Mouse (Mus musculus) duodenum, adult 2 months (tissue): ENCODE data around the gene Olfr1257. TPM values are rescaled to one million over a fixed set of nuclear protein-coding genes. Genes with fewer than 3 reads are reported as not detected.

Experiments
- polyA plus RNA-seq: library from polyadenylated mRNA; depleted of rRNA; stranded (reverse); fragments of >200 nt; gene quantifications from 2 replicates; pipeline ENCODE4 v1.2.3, GENCODE M21; 2012; ENCODE audit warnings: low replicate concordance; rRNA removed

The Olfr1257 gene
- not detected in 2 replicates for polyA plus RNA-seq

GRCm38 (mm10) chr2:89878137-89878536, at the start of gene Olfr1257:
Gene Olfr1257 (plus strand): TSS chr2:89878437.

GRCm38 (mm10) chr2:89841455-89841854, 36.8 kb upstream of the Olfr1257 start, which contains the start of gene Olfr1256:
Gene Olfr1256 (minus strand): TSS chr2:89841555.

DNA sequence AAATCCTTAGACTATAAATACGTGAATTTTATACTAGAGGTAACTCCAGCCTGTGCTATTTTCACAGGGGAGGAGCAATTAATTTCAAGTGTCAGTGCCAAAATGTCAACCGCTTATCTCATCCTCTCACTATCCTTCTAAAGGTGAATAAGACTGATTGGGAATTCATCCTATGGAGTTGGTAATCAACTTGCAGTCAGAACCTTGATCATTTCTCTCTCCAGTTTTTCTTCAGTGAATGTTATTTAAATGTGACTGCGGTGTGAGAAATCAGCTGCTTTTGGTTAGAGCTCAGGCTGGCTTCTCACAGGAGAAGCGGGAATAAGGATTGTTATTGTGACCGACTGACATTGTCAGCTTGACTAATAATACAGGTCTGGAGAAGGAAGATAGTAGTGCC, 30.1 kb upstream of the Olfr1257 start, which contains the start of gene Olfr48:
Gene Olfr48 (minus strand): TSS at position 101 of the 400 bp plus-strand sequence.

GRCm38 (mm10) chr2:89927009-89927408, 48.8 kb downstream of the Olfr1257 start, which contains the start of gene Olfr1258:
Gene Olfr1258 (plus strand): TSS chr2:89927309.

Other genes starting within 250 kb of the Olfr1257 start
- gene Olfr1249, start 243.5 kb upstream of the Olfr1257 start, polyA plus RNA-seq, result not detected in 2 replicates
- gene Olfr1250, start 217.0 kb upstream of the Olfr1257 start, polyA plus RNA-seq, result not detected in 2 replicates
- gene Olfr1251, start 206.5 kb upstream of the Olfr1257 start, polyA plus RNA-seq, result not detected in 2 replicates
- gene Olfr1252, start 153.4 kb upstream of the Olfr1257 start, polyA plus RNA-seq, result not detected in 2 replicates
- gene Olfr1253, start 121.3 kb upstream of the Olfr1257 start, polyA plus RNA-seq, result not detected in 2 replicates
- not detected in 2 replicates for gene Olfr1254, start 84.8 kb upstream of the Olfr1257 start, polyA plus RNA-seq
- not detected in 2 replicates for gene Olfr1255, start 66.4 kb upstream of the Olfr1257 start, polyA plus RNA-seq
- gene Olfr1256, start 36.9 kb upstream of the Olfr1257 start, polyA plus RNA-seq, result not detected in 2 replicates
- gene Olfr48, start 30.2 kb upstream of the Olfr1257 start, polyA plus RNA-seq, result not detected in 2 replicates
- gene Olfr1258, start 48.9 kb downstream of the Olfr1257 start, polyA plus RNA-seq, result not detected in 2 replicates
- gene Olfr1259, start 70.2 kb downstream of the Olfr1257 start, polyA plus RNA-seq, result not detected in 2 replicates
- not detected in 2 replicates for gene Olfr1260, start 95.9 kb downstream of the Olfr1257 start, polyA plus RNA-seq
- gene Olfr1261, start 112.8 kb downstream of the Olfr1257 start, polyA plus RNA-seq, result not detected in 2 replicates
- gene Olfr1262, start 121.7 kb downstream of the Olfr1257 start, polyA plus RNA-seq, result not detected in 2 replicates
- gene Olfr1263, start 133.7 kb downstream of the Olfr1257 start, polyA plus RNA-seq, result not detected in 2 replicates
- gene Olfr1264, start 147.1 kb downstream of the Olfr1257 start, polyA plus RNA-seq, result not detected in 2 replicates
- not detected in 2 replicates for gene Olfr1265, start 156.9 kb downstream of the Olfr1257 start, polyA plus RNA-seq
- gene Olfr140, start 185.2 kb downstream of the Olfr1257 start, polyA plus RNA-seq, result not detected in 2 replicates
- not detected in 2 replicates for gene Olfr1269, start 243.0 kb downstream of the Olfr1257 start, polyA plus RNA-seq